9 mouse cellular contexts compared by ENCODE assay signal in genomic region chr13:94596386-94597033, GRCm38 (mm10).
A peak's percentile ranks its signal among the peaks of the same experiment; 100 is the strongest.
DNase-seq lines count a peak whose midpoint lies in the region; ATAC-seq lines count a peak whose summit lies in the region.
"Had no signal": no experiment of that assay in that cellular context is flagged by ENCODE, and none has a peak within 500 bp of the region (broad histone marks: within the 10 kb centered on the region; RNA-seq: fewer than 3 reads in every experiment).

No protein-coding gene starts in this region.

- peaks cover 68% of the 10 kb centered on the region for H3K27me3 ChIP-seq in lung, embryonic 16.5 days (ENCODE audit: control insufficient read depth, insufficient read depth, low read depth, low read length)
- peaks cover 81% of the 10 kb centered on the region for H3K27me3 ChIP-seq in forebrain, embryonic 11.5 days (ENCODE audit: control insufficient read depth, insufficient read depth, low read length)
- H3K27me3 ChIP-seq in limb, embryonic 11.5 days (ENCODE audit: control insufficient read depth, insufficient read depth, low read length), result peaks cover 35% of the 10 kb centered on the region
- peaks cover 36% of the 10 kb centered on the region; the same call in 1 of the 2 replicates for H3K27me3 ChIP-seq in stomach, embryonic 14.5 days (ENCODE audit: control insufficient read depth, insufficient read depth, low read length)

- H3K4me2 ChIP-seq in lung, embryonic 16.5 days (ENCODE audit: low read depth, low read length), result peak overlapping the region; percentile 35
- H3K4me2 ChIP-seq in forebrain, embryonic 11.5 days (ENCODE audit: low read depth, low read length, severe bottlenecking), result peak overlapping the region; percentile 37
- H3K4me2 ChIP-seq in limb, embryonic 11.5 days (ENCODE audit: low read depth, severe bottlenecking), result peak overlapping the region; percentile 48
- peak overlapping the region; percentile 31 for H3K4me2 ChIP-seq in stomach, embryonic 14.5 days (replicated peaks; ENCODE audit: low read depth, low read length)

- ATAC-seq in lung, embryonic 16.5 days (ENCODE audit: low read depth), result no peak
- no peak for ATAC-seq in forebrain, embryonic 11.5 days (replicated peaks; ENCODE audit: low FRiP score)
- ATAC-seq in limb, embryonic 11.5 days (ENCODE audit: insufficient number of reproducible peaks, low FRiP score, low TSS enrichment, low read depth), result no peak
- ATAC-seq in stomach, embryonic 14.5 days (ENCODE audit: insufficient number of reproducible peaks, insufficient read depth, low FRiP score, low read depth), result no peak

- no peak for DNase-seq in lung, postnatal 4 days
- DNase-seq in forebrain, embryonic 11.5 days (ENCODE audit: low spot score), result peak; percentile 55
- DNase-seq in limb, embryonic 11.5 days (ENCODE audit: low spot score), result peak; percentile 47
- no peak for DNase-seq in ovary, postnatal 36 days (ENCODE audit: low spot score)
- no peak for DNase-seq in frontal cortex, postnatal 36 days (ENCODE audit: low spot score in 2 of 2)
- DNase-seq in urinary bladder, adult 18-20 months (ENCODE audit: low spot score in 2 of 2), result no peak

- H3K9ac ChIP-seq in lung, embryonic 16.5 days (ENCODE audit: low read length), result no peak overlapping the region
- no peak overlapping the region for H3K9ac ChIP-seq in forebrain, embryonic 11.5 days (ENCODE audit: low read length)
- no peak overlapping the region for H3K9ac ChIP-seq in limb, embryonic 11.5 days (ENCODE audit: low read length)
- H3K9ac ChIP-seq in stomach, embryonic 14.5 days (replicated peaks; ENCODE audit: low read depth, low read length), result no peak overlapping the region

- 10% methylated on average over 20 of the region's 20 CpGs for WGBS in lung, embryonic 16.5 days
- 11% methylated on average over 20 of the region's 20 CpGs for WGBS in forebrain, embryonic 11.5 days
- WGBS in limb, embryonic 11.5 days, result 5% methylated on average over 20 of the region's 20 CpGs
- 8% methylated on average over 20 of the region's 20 CpGs for WGBS in stomach, embryonic 14.5 days

- peaks cover 6% of the 10 kb centered on the region; the same call in 1 of the 2 replicates for H3K4me1 ChIP-seq in lung, embryonic 16.5 days (replicated peaks; ENCODE audit: control insufficient read depth, insufficient read depth, low read length)
- H3K4me1 ChIP-seq in forebrain, embryonic 11.5 days (replicated peaks; ENCODE audit: control insufficient read depth, insufficient read depth, low read length), result peaks cover 7% of the 10 kb centered on the region
- H3K4me1 ChIP-seq in limb, embryonic 11.5 days (ENCODE audit: control insufficient read depth, insufficient read depth, low read length), result peaks cover 12% of the 10 kb centered on the region
- peaks cover 5% of the 10 kb centered on the region; the same call in 1 of the 2 replicates for H3K4me1 ChIP-seq in stomach, embryonic 14.5 days (ENCODE audit: control insufficient read depth, insufficient read depth, low read length)

- H3K4me3 ChIP-seq in lung, embryonic 16.5 days (ENCODE audit: low read length), result peak overlapping the region; percentile 24
- H3K4me3 ChIP-seq in forebrain, embryonic 11.5 days (ENCODE audit: low read depth, low read length), result peak overlapping the region; percentile 19
- H3K4me3 ChIP-seq in limb, embryonic 11.5 days (ENCODE audit: low read depth, low read length), result peak overlapping the region; percentile 23
- peak overlapping the region; percentile 10 for H3K4me3 ChIP-seq in stomach, embryonic 14.5 days (ENCODE audit: low read depth, low read length)

- no peaks in the 10 kb centered on the region for H3K9me3 ChIP-seq in lung, embryonic 16.5 days (ENCODE audit: control insufficient read depth, low read length)
- H3K9me3 ChIP-seq in forebrain, embryonic 11.5 days (ENCODE audit: control insufficient read depth, low read length), result no peaks in the 10 kb centered on the region
- H3K9me3 ChIP-seq in limb, embryonic 11.5 days (ENCODE audit: control insufficient read depth, low read length), result no peaks in the 10 kb centered on the region
- no peaks in the 10 kb centered on the region for H3K9me3 ChIP-seq in stomach, embryonic 14.5 days (ENCODE audit: control insufficient read depth, low read depth, low read length)

- H3K27ac ChIP-seq in lung, embryonic 16.5 days (ENCODE audit: low read length), result no peak overlapping the region
- no peak overlapping the region for H3K27ac ChIP-seq in forebrain, embryonic 11.5 days (ENCODE audit: low read depth, low read length)
- H3K27ac ChIP-seq in limb, embryonic 11.5 days (replicated peaks; ENCODE audit: low read depth, low read length), result no peak overlapping the region
- no peak overlapping the region for H3K27ac ChIP-seq in stomach, embryonic 14.5 days (ENCODE audit: low read length)
- H3K27ac ChIP-seq: macrophage had no signal

- H3K36me3 ChIP-seq in lung, embryonic 16.5 days (ENCODE audit: control insufficient read depth, insufficient read depth, low read length), result no peaks in the 10 kb centered on the region
- no peaks in the 10 kb centered on the region for H3K36me3 ChIP-seq in forebrain, embryonic 11.5 days (ENCODE audit: control insufficient read depth, insufficient read depth, low read length)
- no peaks in the 10 kb centered on the region for H3K36me3 ChIP-seq in limb, embryonic 11.5 days (ENCODE audit: control insufficient read depth, insufficient read depth, low read length)
- H3K36me3 ChIP-seq in stomach, embryonic 14.5 days (ENCODE audit: control insufficient read depth, insufficient read depth, low read length), result no peaks in the 10 kb centered on the region

Comparison
In these comparisons a context has a peak if more than half of its experiments do, and no peak if none do; other contexts are left out.
1. DNase-seq: peak in forebrain, embryonic 11.5 days (single experiment) and limb, embryonic 11.5 days (single experiment); none in lung, postnatal 4 days (0 of 2), ovary, postnatal 36 days (single experiment), frontal cortex, postnatal 36 days (0 of 2) and urinary bladder, adult 18-20 months (0 of 2).
2. Peak in every context shown above with its lines, with median percentiles within 50 percentile points of each other: H3K4me2 ChIP-seq and H3K4me3 ChIP-seq.